Mouse (Mus musculus): ENCODE results near the gene Mier1. TPM values are rescaled to one million over a fixed set of nuclear protein-coding genes. Genes with fewer than 3 reads are reported as not detected.
"Not testable (repeated sequence)": the region's sequence is repeated elsewhere in the genome, so short reads cannot be mapped to it uniquely, and the experiment has no call there.

The Mier1 gene
- polyA plus RNA-seq, 1 experiment from 2014 or later: 45.5 TPM

DNA sequence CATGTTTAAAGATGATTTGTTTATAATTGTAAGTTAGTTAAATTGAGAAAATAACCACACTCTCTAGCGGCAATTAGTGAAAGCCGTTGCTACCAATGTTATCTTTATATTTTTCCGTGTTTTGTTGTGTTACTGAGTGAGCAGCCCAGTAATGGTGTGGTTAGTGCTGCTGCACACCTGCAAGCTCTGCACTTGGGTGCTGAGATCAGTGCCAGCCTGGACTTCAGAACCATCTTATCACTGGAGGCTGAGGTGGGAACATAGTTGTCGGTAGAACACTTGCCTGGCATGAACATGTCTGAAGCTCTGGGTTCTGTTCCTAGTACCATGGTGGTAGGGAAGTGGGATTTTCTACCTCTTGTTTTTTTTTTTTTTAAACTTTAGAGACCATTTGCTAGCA, 12.3 kb downstream of the Mier1 start:
- Histone ChIP-seq H3K9ac (replicated peaks; ENCODE audit: low read depth, low read length) (no peak overlapping the region), H3K9me3 (ENCODE audit: control insufficient read depth, low read length) (no peaks in the 10 kb centered on the region), H3K4me3 (ENCODE audit: low read depth, low read length) (no peak overlapping the region), H3K27me3 (ENCODE audit: control insufficient read depth, insufficient read depth, low read length) (no peaks in the 10 kb centered on the region), H3K27ac (ENCODE audit: low read depth, low read length) (no peak overlapping the region), H3K4me2 (ENCODE audit: low read depth, low read length) (no peak overlapping the region), H3K4me1 (ENCODE audit: control insufficient read depth, insufficient read depth, low read length) (no peaks in the 10 kb centered on the region), H3K36me3 (ENCODE audit: control insufficient read depth, insufficient read depth, low read length) (peaks cover 8% of the 10 kb centered on the region)
- no peak for ATAC-seq (ENCODE audit: low read depth)
- 92% methylated on average over 4 of the region's 4 CpGs for WGBS

DNA sequence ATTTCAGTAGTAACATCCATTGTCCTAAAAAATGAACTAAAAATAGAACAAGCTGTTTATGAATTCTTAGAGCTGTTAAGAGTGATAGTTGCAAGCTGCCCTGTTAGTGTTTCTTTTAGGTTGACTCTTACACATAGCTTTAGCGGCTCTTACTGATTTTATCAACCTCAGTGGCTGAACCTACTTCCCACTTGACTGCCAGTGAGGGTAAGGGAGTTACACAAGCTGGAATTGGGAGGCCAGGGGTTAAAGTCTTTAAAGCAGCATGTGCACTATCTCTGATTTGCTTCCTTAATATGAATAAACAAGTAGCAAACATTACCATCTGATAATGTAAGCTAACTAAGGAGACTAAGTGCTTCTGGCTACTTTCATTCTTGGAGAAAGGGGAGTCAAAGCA, 22.8 kb downstream of the Mier1 start:
- Histone ChIP-seq H3K27ac (ENCODE audit: low read depth, low read length) (no peak overlapping the region), H3K4me3 (ENCODE audit: low read depth, low read length) (no peak overlapping the region), H3K27me3 (ENCODE audit: control insufficient read depth, insufficient read depth, low read length) (no peaks in the 10 kb centered on the region), H3K9ac (replicated peaks; ENCODE audit: low read depth, low read length) (no peak overlapping the region), H3K4me1 (ENCODE audit: control insufficient read depth, insufficient read depth, low read length) (no peaks in the 10 kb centered on the region), H3K36me3 (ENCODE audit: control insufficient read depth, insufficient read depth, low read length) (peaks cover 14% of the 10 kb centered on the region; the same call in 1 of the 2 replicates), H3K9me3 (ENCODE audit: control insufficient read depth, low read length) (no peaks in the 10 kb centered on the region), H3K4me2 (ENCODE audit: low read depth, low read length) (no peak overlapping the region)
- WGBS: 87% methylated on average over 1 of the region's 1 CpGs
- no peak for ATAC-seq (ENCODE audit: low read depth)

DNA sequence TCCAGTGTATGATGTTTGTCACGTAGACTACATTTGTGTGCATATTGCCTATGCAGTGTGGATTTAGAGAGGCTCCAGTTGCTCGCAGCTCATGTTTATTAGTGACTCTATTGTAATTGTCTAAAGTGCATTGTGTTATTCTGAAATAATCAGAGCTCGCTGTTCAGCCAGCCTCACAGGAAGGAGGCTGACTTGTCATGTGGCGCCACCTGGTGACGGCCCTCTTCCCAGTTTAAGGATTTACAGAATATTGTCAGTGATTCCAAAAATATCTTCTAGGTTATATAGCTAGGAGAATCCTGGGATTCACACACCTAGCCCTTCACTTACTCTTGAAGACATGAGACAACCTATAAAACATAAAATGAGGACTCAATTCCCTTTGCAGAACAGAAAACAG, 32.1 kb downstream of the Mier1 start:
- Histone ChIP-seq H3K9me3 (ENCODE audit: control insufficient read depth, low read length) (no peaks in the 10 kb centered on the region), H3K4me2 (ENCODE audit: low read depth, low read length) (no peak overlapping the region), H3K9ac (replicated peaks; ENCODE audit: low read depth, low read length) (no peak overlapping the region), H3K4me1 (ENCODE audit: control insufficient read depth, insufficient read depth, low read length) (no peaks in the 10 kb centered on the region), H3K36me3 (ENCODE audit: control insufficient read depth, insufficient read depth, low read length) (peaks cover 22% of the 10 kb centered on the region), H3K4me3 (ENCODE audit: low read depth, low read length) (no peak overlapping the region), H3K27ac (ENCODE audit: low read depth, low read length) (no peak overlapping the region), H3K27me3 (ENCODE audit: control insufficient read depth, insufficient read depth, low read length) (no peaks in the 10 kb centered on the region)
- WGBS: 42% methylated on average over 5 of the region's 5 CpGs
- ATAC-seq (ENCODE audit: low read depth): peak; percentile 63; the same call in 1 of the 2 replicates

DNA sequence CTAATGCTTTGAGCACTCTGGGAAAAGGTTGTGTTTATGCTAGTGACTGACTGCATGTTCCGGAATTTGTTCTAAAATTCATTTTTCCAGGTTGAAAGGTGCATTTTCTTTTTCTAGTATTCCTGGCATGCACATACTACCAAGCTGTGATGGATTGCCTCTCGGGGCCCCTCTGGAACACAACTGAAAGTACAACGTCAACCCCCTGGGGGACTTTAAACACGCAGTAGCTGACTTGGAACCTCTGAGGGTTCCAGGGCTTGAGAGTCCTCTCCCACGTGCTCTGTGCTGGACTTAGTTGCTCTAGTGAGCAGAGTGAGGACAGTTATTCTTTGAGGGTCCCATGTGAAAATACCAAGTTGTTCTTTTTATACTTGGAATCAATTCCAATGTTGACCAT, 37.8 kb downstream of the Mier1 start:
- H3K4me1 ChIP-seq (ENCODE audit: control insufficient read depth, insufficient read depth, low read length): no peaks in the 10 kb centered on the region
- 80% methylated on average over 5 of the region's 5 CpGs for WGBS
- H3K4me2 ChIP-seq (ENCODE audit: low read depth, low read length): no peak overlapping the region
- peaks cover 37% of the 10 kb centered on the region for H3K36me3 ChIP-seq (ENCODE audit: control insufficient read depth, insufficient read depth, low read length)
- H3K27me3 ChIP-seq (ENCODE audit: control insufficient read depth, insufficient read depth, low read length): no peaks in the 10 kb centered on the region
- ATAC-seq (ENCODE audit: low read depth): no peak
- no peak overlapping the region for H3K9ac ChIP-seq (replicated peaks; ENCODE audit: low read depth, low read length)
- H3K4me3 ChIP-seq (ENCODE audit: low read depth, low read length): no peak overlapping the region
- H3K27ac ChIP-seq (ENCODE audit: low read depth, low read length): no peak overlapping the region
- H3K9me3 ChIP-seq (ENCODE audit: control insufficient read depth, low read length): no peaks in the 10 kb centered on the region

DNA sequence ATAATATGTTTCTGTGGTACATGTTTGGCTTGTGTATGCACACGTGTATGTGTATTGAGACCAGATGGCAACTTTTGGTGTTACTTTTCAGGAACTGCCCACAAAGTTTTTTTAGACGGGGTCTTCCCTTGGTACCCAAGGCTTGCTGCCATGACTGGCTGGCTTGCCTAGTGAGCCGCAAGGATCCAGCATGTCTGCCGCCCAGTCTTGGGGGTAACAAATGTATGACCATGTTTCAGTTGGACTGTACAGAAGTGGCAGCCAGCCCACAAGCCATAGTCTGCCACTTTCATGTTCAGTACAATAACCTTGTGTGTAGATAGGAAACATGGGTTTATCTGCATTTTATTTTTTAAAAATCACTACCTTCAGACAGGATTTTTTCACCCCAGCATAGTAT, 44.6 kb downstream of the Mier1 start:
- no peak for ATAC-seq (ENCODE audit: low read depth)
- Histone ChIP-seq H3K4me2 (ENCODE audit: low read depth, low read length) (no peak overlapping the region), H3K36me3 (ENCODE audit: control insufficient read depth, insufficient read depth, low read length) (peaks cover 30% of the 10 kb centered on the region; the same call in 1 of the 2 replicates), H3K9ac (replicated peaks; ENCODE audit: low read depth, low read length) (no peak overlapping the region), H3K27ac (ENCODE audit: low read depth, low read length) (no peak overlapping the region), H3K4me3 (ENCODE audit: low read depth, low read length) (no peak overlapping the region), H3K27me3 (ENCODE audit: control insufficient read depth, insufficient read depth, low read length) (no peaks in the 10 kb centered on the region), H3K4me1 (ENCODE audit: control insufficient read depth, insufficient read depth, low read length) (no peaks in the 10 kb centered on the region), H3K9me3 (ENCODE audit: control insufficient read depth, low read length) (no peaks in the 10 kb centered on the region)
- 93% methylated on average over 4 of the region's 4 CpGs for WGBS

DNA sequence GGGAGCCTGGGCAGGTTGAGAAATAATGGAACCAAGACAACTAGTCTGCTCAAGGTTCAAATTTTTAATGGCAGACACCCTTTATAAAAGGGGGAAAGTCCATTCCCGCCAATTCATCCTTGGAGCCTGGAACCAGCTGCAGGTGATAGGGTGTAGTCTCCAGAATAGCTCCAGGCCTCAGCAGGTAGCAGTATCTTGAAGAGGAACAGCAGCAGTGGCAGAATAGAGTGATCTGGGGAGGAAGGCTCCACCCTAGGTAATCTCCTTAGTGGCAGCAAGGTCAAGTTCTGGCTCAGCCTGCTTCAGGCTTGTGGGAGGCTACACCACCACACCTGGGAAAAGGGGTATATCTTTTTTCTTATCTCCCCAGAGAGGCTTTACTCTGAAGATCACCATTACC, 52.0 kb downstream of the Mier1 start:
- not testable (repeated sequence) for H3K27me3 ChIP-seq (ENCODE audit: control insufficient read depth, insufficient read depth, low read length); ATAC-seq (ENCODE audit: low read depth); H3K4me1 ChIP-seq (ENCODE audit: control insufficient read depth, insufficient read depth, low read length); H3K4me2 ChIP-seq (ENCODE audit: low read depth, low read length); H3K27ac ChIP-seq (ENCODE audit: low read depth, low read length); H3K9me3 ChIP-seq (ENCODE audit: control insufficient read depth, low read length); H3K4me3 ChIP-seq (ENCODE audit: low read depth, low read length); H3K9ac ChIP-seq (replicated peaks; ENCODE audit: low read depth, low read length)
- peaks cover 14% of the 10 kb centered on the region for H3K36me3 ChIP-seq (ENCODE audit: control insufficient read depth, insufficient read depth, low read length)
- WGBS: 100% methylated on average over 1 of the region's 1 CpGs

DNA sequence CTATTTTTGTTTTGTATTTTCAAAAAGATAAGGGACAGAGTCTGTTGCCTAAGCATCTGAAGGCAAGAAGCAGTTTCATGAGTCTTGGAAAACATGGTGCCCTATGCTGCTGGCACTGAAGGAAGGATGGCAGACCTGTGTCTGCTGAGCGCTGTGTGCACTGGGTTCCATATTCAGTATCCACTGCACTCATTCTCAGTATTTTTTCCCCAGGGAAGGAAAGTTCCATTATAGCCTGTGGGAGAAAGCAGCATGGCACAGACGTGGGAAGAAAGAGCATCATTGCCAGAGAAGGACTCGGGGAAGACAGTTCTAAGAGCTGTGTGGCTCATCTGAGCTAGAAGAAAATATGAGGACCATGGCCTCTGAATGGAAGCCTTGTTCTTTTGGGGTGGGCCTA, 57.1 kb downstream of the Mier1 start:
- WGBS: 86% methylated on average over 3 of the region's 3 CpGs
- no peak for ATAC-seq (ENCODE audit: low read depth)
- H3K9me3 ChIP-seq (ENCODE audit: control insufficient read depth, low read length): no peaks in the 10 kb centered on the region
- no peak overlapping the region for H3K4me2 ChIP-seq (ENCODE audit: low read depth, low read length)
- H3K9ac ChIP-seq (replicated peaks; ENCODE audit: low read depth, low read length): no peak overlapping the region
- H3K36me3 ChIP-seq (ENCODE audit: control insufficient read depth, insufficient read depth, low read length): peaks cover 4% of the 10 kb centered on the region; the same call in 1 of the 2 replicates
- H3K27me3 ChIP-seq (ENCODE audit: control insufficient read depth, insufficient read depth, low read length): no peaks in the 10 kb centered on the region
- H3K27ac ChIP-seq (ENCODE audit: low read depth, low read length): no peak overlapping the region
- no peak overlapping the region for H3K4me3 ChIP-seq (ENCODE audit: low read depth, low read length)
- no peaks in the 10 kb centered on the region for H3K4me1 ChIP-seq (ENCODE audit: control insufficient read depth, insufficient read depth, low read length)

DNA sequence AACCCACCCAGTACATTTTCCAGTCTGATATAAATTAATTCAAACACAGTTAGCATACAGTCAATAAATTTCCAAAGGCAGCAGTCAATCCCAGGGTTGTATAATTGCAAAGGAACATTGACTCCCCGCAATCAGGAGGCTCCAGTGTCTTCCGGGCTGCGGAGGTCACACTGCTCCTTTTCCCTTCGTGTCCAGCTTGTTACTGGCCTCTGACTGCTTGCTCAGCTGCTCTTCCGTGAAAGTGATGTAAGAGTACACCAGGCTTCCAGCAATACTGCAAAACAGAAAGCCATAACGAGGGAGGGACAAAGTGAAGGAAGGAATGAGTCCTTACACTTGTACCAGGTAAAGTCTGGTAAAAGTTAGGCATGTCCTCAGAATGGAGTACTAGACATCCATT, 59.3 kb downstream of the Mier1 start:
- peaks cover 4% of the 10 kb centered on the region; the same call in 1 of the 2 replicates for H3K36me3 ChIP-seq (ENCODE audit: control insufficient read depth, insufficient read depth, low read length)
- no peaks in the 10 kb centered on the region for H3K9me3 ChIP-seq (ENCODE audit: control insufficient read depth, low read length)
- no peak for ATAC-seq (ENCODE audit: low read depth)
- no peaks in the 10 kb centered on the region for H3K27me3 ChIP-seq (ENCODE audit: control insufficient read depth, insufficient read depth, low read length)
- no peak overlapping the region for H3K4me2 ChIP-seq (ENCODE audit: low read depth, low read length)
- H3K4me1 ChIP-seq (ENCODE audit: control insufficient read depth, insufficient read depth, low read length): no peaks in the 10 kb centered on the region
- H3K4me3 ChIP-seq (ENCODE audit: low read depth, low read length): no peak overlapping the region
- WGBS: 79% methylated on average over 6 of the region's 6 CpGs
- no peak overlapping the region for H3K27ac ChIP-seq (ENCODE audit: low read depth, low read length)
- no peak overlapping the region for H3K9ac ChIP-seq (replicated peaks; ENCODE audit: low read depth, low read length)

DNA sequence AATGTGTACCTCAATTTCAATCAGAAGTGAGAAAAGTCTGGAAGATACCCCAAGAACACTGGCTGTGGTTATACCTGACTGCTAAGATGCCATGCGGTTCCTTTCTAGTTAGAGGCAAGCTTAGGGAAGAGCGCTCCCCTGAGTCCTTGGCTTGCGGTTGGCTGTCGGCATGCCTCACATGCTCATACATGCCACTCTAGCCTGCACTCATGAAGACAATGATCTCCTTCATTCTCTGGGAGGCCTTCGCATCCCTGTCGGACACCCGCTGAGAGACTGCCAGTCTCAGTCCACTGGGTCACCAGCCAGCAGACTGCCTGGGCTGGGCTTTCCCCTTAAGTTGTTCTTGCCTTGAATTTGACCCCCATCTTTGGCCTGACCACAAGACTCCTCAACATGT, 59.8 kb downstream of the Mier1 start:
- no peak for ATAC-seq (ENCODE audit: low read depth)
- 86% methylated on average over 7 of the region's 7 CpGs for WGBS
- no peaks in the 10 kb centered on the region for H3K9me3 ChIP-seq (ENCODE audit: control insufficient read depth, low read length)

DNA sequence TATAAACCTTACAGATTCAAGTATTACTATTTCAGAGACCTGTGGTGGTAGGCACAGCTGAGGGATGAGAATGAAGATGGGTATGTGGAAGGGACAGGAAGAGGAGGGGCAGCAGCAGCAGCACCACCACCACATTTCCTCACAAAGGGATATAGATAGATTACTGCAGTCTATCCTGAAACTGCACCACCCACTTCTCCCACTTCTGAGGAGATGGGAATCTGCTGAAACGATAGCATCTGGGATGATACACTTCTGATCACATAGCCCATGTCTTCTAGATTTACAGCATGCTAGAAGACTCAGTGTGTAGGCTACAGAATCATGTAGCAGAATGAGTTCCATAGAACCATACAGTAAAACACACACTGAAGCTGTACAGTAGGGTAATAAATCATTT, 63.5 kb downstream of the Mier1 start:
- no peak overlapping the region for H3K4me3 ChIP-seq (ENCODE audit: low read depth, low read length)
- H3K4me1 ChIP-seq (ENCODE audit: control insufficient read depth, insufficient read depth, low read length): peaks cover 7% of the 10 kb centered on the region; the same call in 1 of the 2 replicates
- ATAC-seq (ENCODE audit: low read depth): no peak
- H3K27me3 ChIP-seq (ENCODE audit: control insufficient read depth, insufficient read depth, low read length): no peaks in the 10 kb centered on the region
- no peaks in the 10 kb centered on the region for H3K9me3 ChIP-seq (ENCODE audit: control insufficient read depth, low read length)
- H3K9ac ChIP-seq (replicated peaks; ENCODE audit: low read depth, low read length): no peak overlapping the region
- no peak overlapping the region for H3K27ac ChIP-seq (ENCODE audit: low read depth, low read length)
- no peak overlapping the region for H3K4me2 ChIP-seq (ENCODE audit: low read depth, low read length)
- WGBS: 71% methylated on average over 1 of the region's 1 CpGs
- no peaks in the 10 kb centered on the region; the same call in 1 of the 2 replicates for H3K36me3 ChIP-seq (ENCODE audit: control insufficient read depth, insufficient read depth, low read length)

More for the DNA sequence above, 59.8 kb downstream of the Mier1 start:
- H3K27ac ChIP-seq (ENCODE audit: low read depth, low read length): no peak overlapping the region
- H3K4me1 ChIP-seq (ENCODE audit: control insufficient read depth, insufficient read depth, low read length): no peaks in the 10 kb centered on the region
- no peak overlapping the region for H3K9ac ChIP-seq (replicated peaks; ENCODE audit: low read depth, low read length)
- H3K4me2 ChIP-seq (ENCODE audit: low read depth, low read length): no peak overlapping the region
- no peak overlapping the region for H3K4me3 ChIP-seq (ENCODE audit: low read depth, low read length)
- no peaks in the 10 kb centered on the region for H3K27me3 ChIP-seq (ENCODE audit: control insufficient read depth, insufficient read depth, low read length)
- peaks cover 4% of the 10 kb centered on the region; the same call in 1 of the 2 replicates for H3K36me3 ChIP-seq (ENCODE audit: control insufficient read depth, insufficient read depth, low read length)

All from neural tube, embryonic 14.5 days (tissue).